Mouse (Mus musculus) adrenal gland, postnatal 4 days (tissue): ENCODE results near the gene Pip4k2b. TPM values are rescaled to one million over a fixed set of nuclear protein-coding genes. Genes with fewer than 3 reads are reported as not detected.
"Not testable (repeated sequence)": the region's sequence is repeated elsewhere in the genome, so short reads cannot be mapped to it uniquely, and the experiment has no call there.

Experiments
- DNase-seq, 2 experiments: peaks; one replicate each; pipeline ENCODE4 v3.0.0; 2021 to 2022; ENCODE audit warnings: low spot score in 2 of 2, mixed read lengths in 2 of 2
- long read RNA-seq, 2 experiments: library from polyadenylated mRNA; stranded (forward); transcript quantifications; one replicate each; pipeline ENCODE4 v2.0.0; 2021
- total RNA-seq, 2 experiments: library from RNA; stranded (reverse); gene quantifications; 2 replicates each; pipeline ENCODE4 v1.2.3; 2021

Pip4k2b gene
- 10 to 100 TPM; 36.0 to 39.1 TPM for total RNA-seq
- long read RNA-seq, experiment 1, full-length matches to known transcripts = 1 of 5 reads
- long read RNA-seq, experiment 1, partial matches to known transcripts = 0 of 5 reads
- long read RNA-seq, experiment 1, other reads (novel, unspliced or antisense) = 4 of 5 reads
- long read RNA-seq, experiment 2, partial matches to known transcripts = 0 of 9 reads
- long read RNA-seq, experiment 2, other reads (novel, unspliced or antisense) = 9 of 9 reads

DNA sequence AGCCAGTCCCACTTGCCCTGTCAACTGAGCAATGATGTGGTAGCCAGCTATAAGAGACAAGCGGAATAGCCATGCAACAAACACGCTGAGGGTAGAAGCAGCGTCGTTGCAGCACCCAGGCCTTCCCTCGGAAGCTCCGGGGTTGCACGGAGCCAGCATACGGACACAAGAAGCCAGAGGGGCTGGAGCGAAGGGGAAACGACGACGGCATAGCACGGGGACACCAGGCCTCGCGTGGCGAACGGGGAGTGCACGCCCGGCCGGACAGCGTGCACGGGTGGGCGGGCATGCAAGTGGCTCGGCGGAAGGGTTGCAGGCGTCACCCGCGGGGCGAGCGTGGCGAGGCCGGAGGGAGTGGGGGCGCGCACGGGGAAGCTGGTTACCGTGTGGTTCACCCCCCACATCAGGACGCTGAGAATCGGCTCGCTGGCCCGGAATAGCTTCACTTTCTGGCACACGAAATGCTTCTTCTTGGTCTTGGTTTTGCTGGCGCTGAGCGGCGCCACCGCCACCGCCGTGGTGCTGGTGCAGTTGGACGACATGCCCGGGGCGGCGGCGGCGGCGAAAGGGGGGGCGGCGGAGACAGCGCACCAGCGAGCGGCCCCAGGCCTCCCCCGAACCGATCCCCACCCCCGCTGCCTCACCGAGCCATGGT is at the start of gene Pip4k2b:
Gene Pip4k2b, minus strand, starts transcription at position 642 of the 655 bp plus-strand sequence.
- peak in 1 of 2 experiments; percentile 21 for DNase-seq

DNA sequence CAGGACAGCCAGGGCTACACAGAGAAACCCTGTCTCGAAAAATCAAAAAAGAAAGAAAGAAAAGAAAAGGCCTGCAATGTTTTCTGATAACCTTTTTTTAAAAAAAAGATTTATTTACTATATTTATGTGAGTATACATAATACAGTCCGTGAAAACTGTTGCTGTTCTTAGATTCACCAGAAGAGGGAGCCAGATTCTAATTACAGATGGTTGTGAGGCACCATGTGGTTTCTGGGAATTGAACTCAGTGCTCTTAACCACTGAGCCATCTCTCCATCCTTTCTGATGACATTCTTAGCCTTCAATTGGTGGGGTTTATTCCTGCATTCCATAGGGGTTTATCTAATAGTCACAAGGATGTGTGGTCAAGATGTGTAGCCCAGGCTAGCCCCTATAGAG is 48.7 kb upstream of the Pip4k2b start:
- DNase-seq = no peak

DNA sequence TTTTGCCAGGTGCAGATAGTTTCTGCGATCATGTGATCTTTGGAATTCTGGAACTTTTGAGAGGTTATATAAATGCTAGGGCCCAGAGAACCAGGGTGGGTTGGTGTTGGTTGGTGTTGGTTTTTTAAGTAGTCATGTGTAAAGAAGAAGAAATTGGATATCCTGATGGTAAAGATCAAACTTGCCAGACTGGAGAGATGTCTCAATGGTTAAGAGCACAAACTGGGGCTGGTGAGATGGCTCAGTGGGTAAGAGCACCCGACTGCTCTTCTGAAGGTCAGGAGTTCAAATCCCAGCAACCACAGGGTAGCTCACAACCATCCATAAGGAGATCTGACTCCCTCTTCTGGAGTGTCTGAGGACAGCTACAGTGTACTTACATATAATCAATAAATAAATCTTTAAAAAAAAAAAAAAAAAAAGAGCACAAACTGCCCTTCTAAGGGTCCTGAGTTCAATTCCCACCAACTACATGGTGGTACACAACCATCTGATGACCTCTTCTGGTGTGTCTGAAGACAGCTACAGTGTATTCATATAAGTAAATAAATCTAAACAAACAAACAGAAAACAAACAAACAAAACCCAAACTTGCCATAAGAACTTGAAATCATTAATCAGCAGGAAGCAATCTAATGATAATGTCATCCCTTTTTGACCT is 46.4 kb upstream of the Pip4k2b start:
- DNase-seq = not testable (repeated sequence)

DNA sequence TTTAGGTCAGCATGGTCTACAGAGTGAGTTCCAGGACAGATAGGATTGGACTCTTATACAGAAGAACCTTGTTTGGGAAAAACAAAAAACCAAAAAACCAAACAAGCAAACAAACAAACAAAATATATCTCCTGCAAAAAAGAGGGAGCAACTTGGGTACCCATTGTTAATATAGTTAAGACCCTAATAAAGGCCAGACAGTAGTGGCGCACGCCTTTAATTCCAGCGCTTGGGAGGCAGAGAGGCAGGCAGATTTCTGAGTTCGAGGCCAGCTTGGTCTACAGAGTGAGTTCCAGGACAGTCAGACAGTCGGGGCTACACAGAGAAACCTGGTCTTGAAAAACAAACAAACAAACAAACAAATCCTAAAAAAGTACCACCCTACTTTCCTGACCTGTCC is 45.2 kb upstream of the Pip4k2b start:
- DNase-seq = no peak

DNA sequence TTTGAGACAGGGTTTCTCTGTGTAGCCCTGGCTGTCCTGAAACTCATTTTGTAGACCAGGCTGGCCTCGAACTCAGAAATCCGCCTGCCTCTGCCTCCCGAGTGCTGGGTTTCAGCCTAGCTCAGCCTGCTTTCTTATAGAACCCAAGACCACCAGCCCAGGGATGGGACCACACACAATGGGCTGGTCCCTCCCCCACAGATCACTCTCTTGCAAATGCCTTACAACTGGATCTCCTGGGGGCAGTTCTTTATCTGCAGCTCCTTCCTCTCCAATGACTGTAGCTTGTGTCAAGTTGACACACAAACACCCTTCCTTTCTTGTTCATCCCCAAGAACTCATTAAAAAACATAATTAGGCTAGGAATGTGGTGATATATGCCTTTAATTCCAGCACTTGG is 43.5 kb upstream of the Pip4k2b start:
- no peak for DNase-seq

DNA sequence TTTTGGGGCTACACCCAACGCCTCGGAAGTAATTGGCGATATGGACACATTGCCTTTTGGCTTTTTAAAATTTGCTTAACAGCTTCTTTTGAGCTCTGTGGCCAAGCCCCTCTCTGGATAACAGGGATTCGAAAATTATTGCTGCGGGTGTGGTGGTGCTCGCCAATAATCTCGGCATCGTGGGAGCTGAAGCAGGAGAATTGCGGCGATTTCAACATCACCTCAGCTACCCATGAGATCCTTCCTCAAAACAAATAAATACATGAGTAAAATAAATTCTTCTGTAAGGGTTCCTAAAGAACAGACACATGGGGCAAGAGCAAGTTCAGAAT is 38.0 kb upstream of the Pip4k2b start:
- DNase-seq = no peak

DNA sequence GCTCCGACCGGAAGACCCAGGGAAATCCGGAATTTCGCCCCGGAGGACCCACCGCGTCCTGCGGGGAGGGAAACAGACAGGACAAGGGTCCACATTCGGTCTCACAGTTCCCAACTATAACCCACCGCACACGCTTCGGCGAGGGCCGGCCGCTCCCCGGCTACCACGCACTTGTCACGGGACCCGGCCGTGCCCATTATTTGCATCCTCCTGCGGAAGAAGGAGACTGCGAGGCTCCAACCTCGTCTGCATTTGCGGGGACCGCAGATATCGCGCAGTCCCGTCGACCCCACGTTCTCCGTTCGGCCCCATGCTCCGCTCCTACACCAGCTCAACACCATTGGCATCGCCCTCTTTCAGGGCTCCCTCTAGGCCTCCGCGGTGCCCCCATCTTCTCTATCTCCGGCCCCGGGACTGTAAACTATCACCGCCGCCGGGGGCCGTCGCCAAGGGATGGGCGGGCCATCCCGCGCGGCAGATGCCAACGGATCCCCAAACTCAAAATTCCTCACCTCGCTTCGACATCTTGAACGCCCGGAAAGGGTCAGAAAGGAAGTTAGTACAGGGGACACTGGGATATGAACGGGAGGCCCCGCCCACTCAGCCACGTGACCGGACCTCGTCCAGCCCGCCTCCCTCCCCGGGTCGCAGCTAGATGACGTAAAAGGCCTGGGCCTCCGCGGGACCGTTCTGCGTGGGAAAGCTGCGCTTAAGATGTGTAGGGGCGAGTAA is 37.5 kb upstream of the Pip4k2b start, which contains the start of gene Rpl23:
Gene Rpl23, minus strand, starts transcription at position 606 of the 732 bp plus-strand sequence.
- DNase-seq = peak; percentile 98 to 99

DNA sequence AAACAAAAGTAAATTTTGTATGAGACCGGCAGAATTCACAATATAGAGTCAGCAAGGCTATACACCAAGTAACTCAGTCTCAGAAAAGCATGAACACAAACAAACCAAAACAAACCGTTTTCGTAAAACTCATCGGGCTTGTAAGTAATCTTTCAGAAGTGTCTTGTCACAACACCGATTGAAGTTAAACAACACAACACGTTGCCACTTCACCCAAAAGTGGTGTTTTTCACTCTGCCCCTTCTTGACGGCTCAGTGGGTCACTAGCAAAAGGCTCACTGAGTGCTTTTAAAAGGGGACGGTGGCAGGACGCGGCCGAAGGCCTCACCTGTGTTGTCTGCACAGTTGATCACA is 37.0 kb upstream of the Pip4k2b start:
- no peak for DNase-seq

DNA sequence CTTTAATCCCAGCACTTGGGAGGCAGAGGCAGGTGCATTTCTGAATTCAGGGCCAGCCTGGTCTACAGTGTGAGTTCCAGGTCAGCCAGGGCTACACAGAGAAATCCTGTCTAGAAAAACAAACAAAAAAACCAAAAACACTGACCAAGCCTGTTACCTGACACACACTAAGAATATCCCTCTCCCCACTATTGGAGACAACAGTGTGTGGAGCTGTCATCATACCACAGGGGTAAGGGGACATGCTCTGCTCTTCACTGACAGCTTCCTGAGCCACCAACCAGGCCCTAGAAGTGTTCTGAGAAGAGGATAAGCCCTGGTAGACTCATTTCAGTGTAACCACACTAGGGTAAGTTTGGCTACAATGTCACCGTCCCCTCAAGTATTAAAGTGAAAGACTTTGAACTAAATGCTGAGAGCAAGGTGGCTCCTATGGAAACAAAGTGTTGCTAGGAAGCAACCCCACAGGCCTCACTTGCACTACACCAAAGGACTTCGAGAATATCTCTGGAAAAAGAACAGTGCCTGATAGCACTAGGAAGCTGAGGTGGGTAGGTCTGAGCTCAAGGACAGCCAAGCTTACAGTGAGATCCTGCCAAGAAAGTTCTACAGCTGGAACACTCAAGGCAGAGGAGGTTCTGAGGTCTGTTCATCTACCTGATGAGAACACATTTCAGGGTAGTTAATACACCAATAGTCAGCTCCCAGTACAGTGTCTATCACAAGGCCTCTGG is 35.6 kb upstream of the Pip4k2b start:
- no peak for DNase-seq

DNA sequence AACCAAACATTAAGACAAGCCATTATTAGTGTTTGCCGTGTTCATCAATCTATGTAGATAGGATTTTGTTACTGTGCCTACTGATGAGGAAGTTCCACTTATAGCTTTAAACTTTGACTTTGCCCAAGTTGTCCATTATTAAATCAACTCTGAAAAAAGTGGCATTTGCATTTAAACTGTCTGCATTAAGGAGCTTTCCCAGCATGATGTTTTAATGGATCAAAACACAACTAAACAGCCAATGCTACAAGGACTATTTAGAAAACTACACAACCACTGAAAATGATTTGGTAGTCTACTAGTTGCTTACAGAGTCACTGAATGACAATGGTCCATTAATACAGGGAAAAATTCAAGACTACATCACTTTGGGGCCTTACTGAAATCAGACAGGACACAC is 34.4 kb upstream of the Pip4k2b start:
- no peak for DNase-seq

DNA sequence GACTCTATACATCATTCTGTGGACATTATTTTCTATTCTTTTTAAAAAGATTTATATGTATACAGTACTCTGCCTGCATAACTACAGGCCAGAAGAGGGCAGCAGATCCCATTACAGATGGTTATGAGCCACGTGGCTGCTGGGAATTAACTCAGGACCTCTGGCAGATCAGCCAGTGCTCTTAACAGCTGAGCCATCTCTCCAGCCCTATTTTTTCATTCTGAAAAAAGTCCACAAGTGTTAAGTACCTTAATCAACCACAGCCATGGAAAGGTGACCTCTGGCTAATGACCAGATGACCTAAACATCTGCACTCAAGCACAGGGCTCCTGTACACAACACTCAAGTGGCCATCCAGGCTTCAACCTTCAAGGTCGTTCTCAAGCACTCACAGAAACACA is 32.6 kb upstream of the Pip4k2b start:
- DNase-seq = no peak

DNA sequence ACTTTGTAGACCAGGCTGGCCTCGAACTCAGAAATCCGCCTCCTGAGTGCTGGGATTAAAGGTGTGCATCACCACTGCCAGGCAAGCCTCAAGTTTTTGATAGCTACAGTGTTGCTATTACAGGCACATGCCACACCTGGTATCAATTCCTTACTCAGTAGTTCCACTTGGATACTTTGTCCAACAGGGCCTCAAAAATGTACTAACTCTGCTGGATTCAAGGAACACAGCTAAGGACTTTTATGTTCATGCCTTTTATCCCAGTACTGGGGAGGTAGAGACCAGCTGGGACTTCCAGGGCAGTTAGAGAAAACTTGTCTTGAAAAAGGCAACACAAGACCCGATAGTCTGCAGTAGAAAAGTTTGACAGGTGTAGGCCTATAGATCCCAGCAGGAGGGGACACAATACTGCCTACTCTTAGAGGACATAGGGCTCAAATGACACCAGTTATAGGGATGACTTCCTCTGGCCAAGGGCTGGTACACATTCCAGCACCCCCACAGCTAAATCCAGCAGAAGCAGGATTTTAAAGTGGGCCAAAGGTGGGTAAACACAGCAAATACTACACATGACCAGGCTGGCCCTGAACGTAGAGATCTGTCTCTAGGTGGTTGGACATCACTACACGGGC is 32.1 kb upstream of the Pip4k2b start:
- no peak for DNase-seq

DNA sequence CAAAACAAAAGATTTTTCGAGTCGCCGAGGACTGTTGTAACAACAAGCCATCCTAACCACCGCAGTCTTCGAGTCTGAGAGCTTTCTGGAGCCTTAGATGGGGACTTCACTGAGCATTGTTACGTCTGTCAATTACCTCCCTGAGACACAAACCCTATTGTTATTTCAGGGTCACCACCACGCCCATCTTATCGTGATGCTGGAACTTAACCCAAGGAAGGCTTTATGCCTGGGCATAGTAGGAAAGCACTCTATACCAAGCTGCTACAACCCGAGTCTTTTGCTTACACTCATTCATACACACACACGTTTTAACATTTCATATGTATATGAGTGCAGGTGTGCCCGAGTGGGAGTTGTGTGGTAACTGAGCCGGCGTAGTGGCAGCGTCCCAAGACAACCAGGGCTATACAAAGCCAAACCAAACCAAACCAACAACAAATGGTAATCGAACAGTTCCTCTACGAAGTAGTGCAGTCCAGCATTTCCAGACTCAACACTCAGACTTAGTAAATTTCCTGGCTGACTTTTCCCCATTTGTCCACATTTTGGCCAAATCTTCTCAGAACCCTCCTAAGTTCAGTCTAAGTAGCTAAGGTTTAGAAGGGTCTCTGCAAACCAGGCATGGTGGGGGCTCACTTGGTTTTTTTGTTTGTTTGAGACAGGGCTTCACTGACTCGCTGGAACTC is 31.4 kb upstream of the Pip4k2b start, which contains the start of gene 1700001P01Rik:
Gene 1700001P01Rik, minus strand, starts transcription at position 111 of the 689 bp plus-strand sequence.
- DNase-seq = no peak

DNA sequence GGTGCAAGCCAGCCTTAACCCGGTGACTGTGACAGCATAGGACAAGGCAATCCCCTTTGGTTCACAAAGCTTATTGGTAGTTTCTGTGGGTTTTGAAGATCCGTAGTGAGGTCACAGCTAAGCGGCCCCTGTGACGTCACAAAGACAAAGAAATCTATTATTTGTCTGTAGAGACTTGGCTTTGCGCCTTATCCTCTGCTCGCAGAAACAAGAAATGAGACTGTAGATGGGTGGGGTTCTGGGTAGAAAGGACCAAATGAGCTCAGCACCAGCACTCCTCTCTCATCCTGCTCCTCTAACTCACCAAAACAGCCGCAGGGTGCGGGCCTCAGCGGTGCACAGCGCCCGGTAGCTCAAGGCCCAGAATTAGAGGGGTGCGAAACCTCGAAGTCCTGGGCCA is 30.7 kb upstream of the Pip4k2b start:
- no peak for DNase-seq

DNA sequence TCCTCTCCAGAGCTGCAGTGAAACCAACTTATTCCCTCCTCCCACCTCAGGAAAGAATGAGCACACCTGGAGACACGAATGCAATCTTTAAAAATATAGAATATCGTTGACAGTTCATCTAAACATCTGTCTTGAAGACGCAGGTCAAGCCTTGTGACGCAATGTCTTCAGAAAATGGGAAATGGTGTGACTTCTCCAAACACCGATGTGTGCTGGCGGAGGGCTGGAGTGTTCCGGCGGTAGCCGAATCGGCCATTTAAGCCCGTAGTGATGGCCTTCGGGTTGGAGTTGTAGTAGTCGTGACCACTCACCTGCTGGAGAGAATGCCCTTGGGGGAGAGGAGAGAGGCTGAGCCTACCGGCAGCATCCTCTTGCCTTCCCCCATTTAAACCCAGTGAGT is 26.9 kb upstream of the Pip4k2b start:
- DNase-seq = no peak

DNA sequence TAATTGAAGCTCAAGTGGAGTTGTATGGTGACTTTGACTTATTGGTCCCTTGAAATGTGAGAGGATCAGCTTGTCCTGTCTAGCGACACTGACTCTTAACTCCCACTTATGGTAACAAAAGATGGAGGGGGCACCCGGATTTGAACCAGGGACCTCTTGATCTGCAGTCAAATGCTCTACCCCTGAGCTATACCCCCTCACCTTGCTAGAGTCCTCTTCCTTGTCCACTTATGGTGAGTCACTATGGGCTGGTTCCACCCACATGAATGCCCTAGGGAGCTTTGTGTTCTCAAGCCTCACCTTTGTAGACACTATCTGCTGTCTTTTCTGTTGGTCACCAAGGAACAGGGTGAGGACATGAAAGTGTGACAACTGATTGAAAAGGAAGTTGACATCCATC is 25.2 kb upstream of the Pip4k2b start:
- no peak for DNase-seq

DNA sequence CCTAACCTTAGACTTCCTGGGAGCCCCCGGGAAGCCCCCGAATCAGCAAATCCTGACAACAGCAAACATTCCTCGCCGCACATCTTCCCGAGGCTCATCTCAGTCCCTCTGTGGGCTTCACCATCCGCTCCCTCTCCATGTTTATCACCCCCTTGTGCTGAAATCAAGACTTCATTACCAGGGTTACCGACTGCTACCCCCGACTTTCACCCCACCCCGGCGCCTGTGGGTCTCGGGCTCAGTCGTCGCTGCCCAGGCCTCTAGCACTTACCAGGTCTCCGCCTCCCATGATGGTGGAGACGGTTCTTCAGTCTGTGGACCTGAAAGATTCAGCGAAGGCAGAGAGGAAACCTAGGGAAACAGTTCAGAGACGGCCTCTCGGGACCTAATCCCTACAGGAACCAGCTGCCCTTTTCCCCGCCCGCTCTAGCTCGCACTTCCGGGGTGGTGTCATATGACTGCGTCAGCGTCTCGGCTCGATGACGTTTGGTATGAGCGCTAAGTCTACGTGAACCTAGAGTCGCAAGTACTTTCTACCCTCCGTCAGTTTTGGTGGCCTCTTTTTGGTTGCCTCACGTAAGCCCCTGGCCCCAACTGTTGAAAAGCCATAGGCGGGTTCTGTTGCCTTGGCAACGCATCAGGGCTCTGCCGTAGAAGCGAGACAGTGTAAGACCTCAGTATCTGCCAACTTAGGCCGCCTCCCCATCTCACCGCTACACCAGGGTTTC is 21.8 kb upstream of the Pip4k2b start, which contains the start of gene Cwc25:
Gene Cwc25, minus strand, starts transcription at position 403 of the 728 bp plus-strand sequence.
- peak; percentile 85 to 86 for DNase-seq

DNA sequence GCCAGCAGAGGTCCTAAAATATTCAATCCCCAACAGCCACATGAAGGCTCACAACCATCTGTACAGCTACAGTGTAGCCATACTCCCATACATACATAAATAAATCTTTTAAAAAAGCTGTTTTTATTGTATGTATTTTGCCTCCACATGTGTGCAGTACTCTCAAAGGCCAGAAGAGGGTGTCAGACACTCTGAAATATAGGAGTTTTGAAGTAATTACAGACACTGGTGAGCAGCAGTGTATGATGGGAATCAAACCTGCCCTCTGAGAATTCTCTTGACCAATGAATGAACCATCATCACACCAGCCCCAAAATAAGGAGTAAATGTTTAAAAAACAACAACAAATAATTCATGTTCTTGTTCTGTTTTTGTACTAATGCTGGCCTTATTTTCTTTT is 17.1 kb upstream of the Pip4k2b start:
- no peak for DNase-seq

DNA sequence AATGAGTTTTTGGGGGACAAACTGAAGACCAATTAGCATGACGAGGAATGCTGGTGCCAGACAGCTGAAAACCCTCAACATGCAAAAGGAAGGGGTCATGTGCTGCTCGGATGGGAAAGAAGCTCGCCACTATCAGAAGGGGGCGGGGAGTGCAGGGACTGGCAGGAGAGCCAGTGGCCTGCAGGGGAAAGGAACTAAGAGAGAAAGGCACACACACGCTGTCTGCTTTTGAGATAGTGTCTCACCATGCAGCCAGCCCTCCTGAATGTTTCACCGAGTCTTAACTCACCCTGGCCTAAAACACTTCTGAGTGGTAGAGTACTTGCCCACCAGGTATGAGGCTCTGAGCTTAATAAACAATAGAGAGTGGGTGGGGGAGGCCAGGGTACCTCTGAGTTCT is 14.4 kb upstream of the Pip4k2b start:
- DNase-seq = no peak
